Mouse (Mus musculus): ENCODE measurements around the gene Ncam1.
A peak's percentile ranks its signal among the peaks of the same experiment; 100 is the strongest.

Ncam1 gene

GRCm38 (mm10) chr9:49798806-49799205 lies at the start of gene Ncam1:
Gene Ncam1, minus strand, starts transcription at chr9:49798925.
- DNase-seq (ENCODE audit: low spot score), result peak; percentile 16

- DNase-seq (ENCODE audit: low spot score), result no peak
Measured at GRCm38 (mm10) chr9:49834013-49834412, 35.3 kb upstream of the Ncam1 start.

GRCm38 (mm10) chr9:49827671-49828070 lies 28.9 kb upstream of the Ncam1 start:
- no peak for DNase-seq (ENCODE audit: low spot score)

DNA sequence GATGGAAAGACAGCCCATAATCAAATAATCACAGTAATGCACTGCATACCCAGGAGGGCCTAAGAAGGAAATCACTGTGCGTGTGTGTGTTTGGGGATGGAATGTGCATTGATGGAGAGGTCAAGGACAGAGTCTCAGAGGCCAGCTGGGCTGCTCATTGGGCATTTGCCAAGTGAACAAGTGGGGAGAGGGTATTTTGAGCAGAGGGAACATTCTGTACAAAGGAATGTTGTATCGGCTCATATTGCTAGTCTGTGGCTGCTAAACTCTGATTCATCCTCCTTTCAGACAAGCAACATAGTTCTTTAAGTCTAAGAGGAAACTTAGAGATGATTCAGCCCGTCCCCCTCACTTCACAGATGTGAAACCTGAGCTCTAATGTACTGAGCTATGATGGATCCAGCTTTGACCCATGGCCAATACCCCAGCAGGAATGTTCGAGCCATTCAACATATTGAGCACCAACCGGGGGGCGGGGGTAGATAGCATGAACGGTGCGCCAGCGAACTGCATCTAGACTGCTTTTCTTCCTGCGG lies 17.5 kb upstream of the Ncam1 start:
- DNase-seq (ENCODE audit: low spot score), result no peak

DNA sequence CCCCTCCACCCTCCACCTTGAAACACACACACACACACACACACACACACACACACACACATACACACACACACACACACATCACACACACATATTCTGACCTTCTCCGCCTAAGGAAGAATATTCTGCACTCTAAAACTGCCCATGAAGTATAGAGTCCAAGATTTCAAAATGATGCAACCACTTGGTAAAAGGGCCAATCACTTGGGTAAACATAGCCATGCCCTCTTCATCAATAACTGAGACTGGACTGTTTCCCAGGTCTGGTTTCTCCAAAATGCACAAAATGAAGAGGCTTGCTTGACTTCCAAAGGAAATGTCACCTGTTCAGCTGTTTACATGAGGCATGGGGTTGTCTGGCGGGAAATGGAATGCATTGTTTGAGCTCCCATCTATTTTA lies 15.7 kb upstream of the Ncam1 start:
- DNase-seq (ENCODE audit: low spot score), result no peak

GRCm38 (mm10) chr9:49803222-49803621 lies 4.5 kb upstream of the Ncam1 start:
- DNase-seq (ENCODE audit: low spot score), result no peak

GRCm38 (mm10) chr9:49797821-49798571 lies 729 bp downstream of the Ncam1 start:
- peak; percentile 13 for DNase-seq (ENCODE audit: low spot score)

DNA sequence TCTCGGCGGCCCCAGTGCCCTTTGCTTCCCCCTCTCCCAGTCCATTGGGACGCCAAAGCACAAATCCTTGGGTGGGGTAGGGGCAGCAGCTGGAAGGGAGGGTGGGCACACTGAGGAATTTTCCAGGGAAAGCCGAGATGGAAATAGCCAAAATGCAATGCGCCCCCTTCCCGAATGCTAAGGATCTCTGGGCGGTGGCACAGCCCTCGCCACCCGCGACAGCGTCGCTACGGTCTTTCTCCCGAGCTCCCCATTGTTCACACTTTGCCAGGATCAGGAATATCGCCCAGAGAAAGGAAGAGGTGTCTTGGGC lies 1.3 kb downstream of the Ncam1 start:
- DNase-seq (ENCODE audit: low spot score), result no peak

- no peak for DNase-seq (ENCODE audit: low spot score)
Measured at GRCm38 (mm10) chr9:49796618-49797507, 1.9 kb downstream of the Ncam1 start.

DNA sequence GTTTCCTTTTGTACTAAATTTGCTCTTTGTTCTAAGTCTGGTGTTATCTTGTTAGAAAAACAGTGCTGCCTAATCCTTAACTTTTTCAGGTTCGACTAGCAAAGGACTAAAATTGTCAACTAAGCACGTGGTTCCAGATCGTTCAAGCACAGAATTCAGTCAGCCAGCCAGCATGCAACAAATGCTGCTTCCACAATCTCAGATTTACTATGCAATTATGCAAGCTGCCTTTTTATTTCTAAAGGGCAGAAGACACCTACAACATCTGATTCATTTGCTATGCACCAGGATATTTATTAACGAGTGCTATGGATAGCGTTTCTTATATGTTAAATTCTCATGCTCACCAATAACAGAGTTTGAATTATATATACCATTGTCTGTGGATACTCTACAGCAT lies 2.8 kb downstream of the Ncam1 start:
- no peak for DNase-seq (ENCODE audit: low spot score)

DNA sequence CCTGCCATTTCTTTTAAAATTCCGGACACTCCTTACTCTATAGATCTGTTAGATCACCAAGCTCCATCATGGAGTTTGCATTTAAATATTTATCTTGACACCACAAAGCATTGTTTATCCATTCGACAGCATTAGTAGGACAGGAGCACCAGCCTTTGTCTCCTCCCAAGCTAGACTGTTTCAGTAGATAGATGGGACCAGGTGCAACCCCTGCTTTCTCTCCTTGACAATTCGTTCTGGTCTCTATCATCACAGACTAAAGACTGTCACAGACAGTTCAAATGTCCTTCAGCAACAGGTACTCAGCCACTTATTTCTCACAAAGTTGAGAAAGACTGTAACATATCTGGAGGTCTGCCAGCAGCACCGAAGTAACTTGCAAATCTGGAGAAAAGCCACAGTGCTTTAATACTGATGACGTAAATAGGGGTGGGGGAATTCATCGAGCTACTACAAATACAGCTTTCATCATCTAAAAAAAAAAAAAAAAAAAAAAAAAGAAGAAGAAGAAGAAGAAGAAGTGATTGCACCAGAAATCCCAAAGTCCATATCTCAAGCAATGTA lies 4.7 kb downstream of the Ncam1 start:
- no peak for DNase-seq (ENCODE audit: low spot score)

DNA sequence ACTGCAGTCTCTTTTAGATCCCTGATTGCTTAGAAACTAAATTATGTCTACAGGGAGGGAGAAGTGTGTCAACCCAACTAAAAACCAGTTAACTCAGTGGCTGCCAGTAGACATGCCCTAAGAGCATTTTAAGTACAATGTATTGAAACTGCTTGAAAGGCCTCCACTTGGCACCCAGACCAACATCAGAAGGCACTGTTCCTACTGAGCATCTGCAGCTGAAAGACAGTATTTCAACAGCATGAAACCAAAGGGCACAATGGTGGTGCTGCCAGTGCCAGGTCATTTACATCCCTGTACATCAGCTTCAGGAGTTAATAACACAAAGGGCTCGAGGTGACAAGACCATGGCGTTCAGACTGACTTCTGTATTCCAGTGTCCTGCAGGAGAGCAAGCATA lies 5.5 kb downstream of the Ncam1 start:
- DNase-seq (ENCODE audit: low spot score), result no peak

DNA sequence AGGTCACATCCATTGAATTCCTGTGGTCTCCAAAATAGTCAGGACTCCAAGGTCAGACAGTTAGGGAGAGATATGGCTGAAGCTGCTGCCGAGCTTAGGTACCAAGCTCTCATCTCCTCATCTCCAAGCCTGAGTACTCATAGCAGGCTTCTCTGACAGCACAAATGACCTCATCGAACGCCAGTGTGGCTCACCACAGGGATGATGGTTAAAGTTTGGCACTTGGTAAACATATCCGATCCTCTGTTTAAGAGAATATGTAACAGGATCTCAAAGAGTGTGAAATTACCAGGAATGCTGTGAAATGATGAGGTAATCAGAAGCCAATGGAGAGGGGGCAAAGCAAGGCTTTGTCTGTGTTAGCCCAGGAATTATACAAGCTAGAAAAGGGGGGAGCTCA lies 6.1 kb downstream of the Ncam1 start:
- DNase-seq (ENCODE audit: low spot score), result no peak

DNA sequence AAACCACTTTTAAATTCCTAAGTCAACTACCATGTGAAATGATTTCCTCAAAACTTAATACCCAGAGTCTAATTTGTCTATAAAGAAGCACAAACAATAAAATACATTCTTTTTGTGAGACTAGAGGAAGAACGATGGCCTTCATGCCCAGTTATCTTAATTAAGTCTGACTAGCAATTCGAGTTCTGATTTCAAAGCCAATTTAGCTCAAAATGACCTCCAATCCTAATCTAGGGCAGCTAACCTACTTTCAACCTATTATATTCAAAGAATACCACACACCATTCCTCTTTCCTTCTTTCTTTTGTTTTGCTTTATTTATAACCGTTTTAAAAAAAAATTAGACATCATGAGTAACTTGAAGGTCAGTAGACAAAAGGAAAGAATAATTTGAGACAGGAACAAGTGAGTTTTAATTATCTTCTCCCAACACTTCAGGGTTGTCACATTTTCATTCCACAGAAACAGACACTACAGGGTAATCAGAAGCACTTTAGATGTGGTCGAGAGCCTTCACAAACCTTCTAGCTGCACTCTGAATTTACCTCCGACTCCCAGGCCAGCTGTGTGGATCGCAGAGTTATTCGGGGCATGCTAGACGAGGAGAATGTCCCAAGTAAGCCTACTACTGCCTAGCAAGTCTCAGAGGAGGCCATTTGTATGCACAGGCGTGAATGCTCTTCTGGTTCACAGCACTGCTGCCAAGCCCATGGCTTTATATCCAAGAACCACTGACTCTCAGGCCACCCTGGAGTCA lies 17.5 kb downstream of the Ncam1 start:
- no peak for DNase-seq (ENCODE audit: low spot score)

DNA sequence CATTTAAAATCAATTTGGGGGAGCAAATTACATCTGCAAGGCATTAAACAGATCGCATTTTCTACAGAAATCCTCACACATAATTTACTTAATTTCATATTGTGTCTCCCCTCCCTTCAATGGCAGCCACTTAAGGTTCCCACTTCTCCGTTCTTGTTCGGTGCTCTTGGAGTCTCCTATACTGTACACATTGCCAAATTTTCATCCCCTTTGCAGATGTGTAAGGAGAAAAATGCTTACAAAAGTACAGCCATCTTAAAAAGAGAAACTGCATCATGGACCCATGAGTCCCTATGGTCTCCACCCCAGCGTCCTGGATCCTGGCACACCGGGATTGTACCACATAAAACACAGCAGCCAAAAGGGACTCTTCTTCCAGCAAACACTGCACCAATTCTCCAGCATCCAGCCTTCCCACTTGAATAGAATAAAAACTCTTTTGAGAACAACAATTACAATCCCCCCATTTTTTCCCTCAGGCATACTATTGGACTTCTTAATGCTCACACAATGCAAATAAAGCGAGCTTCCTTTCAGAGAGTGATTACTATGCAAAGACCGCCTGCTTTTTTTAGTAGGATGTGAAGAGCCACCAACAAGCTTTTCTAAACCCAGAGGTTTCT lies 21.6 kb downstream of the Ncam1 start:
- no peak for DNase-seq (ENCODE audit: low spot score)

DNA sequence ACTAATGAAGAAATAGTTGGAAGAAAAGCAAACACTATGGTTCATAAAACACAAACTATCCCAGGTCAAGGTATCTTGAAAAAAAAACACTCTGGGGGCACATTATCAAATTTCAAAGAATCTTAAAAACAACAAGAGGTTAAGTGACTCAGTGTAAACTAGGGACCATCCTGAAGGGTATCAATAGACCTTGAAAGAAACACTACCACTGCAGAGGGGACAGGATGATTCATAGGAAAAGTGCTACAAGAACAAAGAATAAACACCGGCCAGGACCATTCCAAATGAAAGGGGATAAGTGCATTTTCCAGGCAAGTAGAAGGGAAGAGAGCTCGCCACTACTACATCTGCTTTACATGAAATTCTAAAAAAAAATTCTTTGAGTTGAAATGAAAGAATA lies 32.1 kb downstream of the Ncam1 start:
- no peak for DNase-seq (ENCODE audit: low spot score)

DNA sequence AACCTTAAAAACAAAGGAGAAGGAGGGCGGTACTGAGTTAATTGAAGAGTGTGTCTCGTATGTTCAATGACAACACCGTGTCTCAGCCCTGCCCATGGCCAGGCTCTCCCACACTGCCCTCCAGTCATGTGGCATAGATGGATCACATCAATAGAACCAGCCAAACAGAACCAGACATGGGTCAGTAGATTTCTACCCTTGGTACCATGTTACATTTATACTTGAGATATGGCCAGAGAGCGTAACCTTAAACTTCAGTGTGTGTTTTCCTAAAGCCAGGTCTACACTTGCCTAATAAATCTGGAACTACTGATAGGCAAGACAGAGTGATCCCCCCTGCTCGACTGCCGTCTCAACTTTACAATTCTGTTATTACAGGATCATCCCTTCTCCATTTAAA lies 38.2 kb downstream of the Ncam1 start:
- no peak for DNase-seq (ENCODE audit: low spot score)

GRCm38 (mm10) chr9:49758436-49758835 lies 40.3 kb downstream of the Ncam1 start:
- peak; percentile 3 for DNase-seq (ENCODE audit: low spot score)

- DNase-seq (ENCODE audit: low spot score), result no peak
Measured at GRCm38 (mm10) chr9:49757986-49758385, 40.7 kb downstream of the Ncam1 start.

- DNase-seq (ENCODE audit: low spot score), result no peak
Measured at GRCm38 (mm10) chr9:49757582-49757981, 41.1 kb downstream of the Ncam1 start.

DNA sequence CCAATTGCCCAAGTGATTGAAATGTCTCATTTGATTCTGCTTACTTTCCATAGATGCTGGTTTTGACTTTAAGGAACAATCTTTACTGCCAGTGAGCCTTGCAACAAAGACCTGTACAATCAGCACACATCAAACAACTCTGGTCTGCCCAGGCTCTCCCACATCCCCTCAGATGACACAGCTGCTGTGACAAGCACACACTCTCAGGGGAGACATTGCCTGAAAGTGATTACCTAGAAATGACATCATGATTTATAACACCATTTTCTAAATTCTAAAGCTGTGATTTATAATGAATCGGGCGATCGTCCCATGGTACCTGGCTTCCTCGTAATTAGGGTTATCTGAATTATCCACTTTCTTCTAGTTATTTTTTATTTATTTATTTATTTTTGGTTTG lies 42.0 kb downstream of the Ncam1 start:
- no peak for DNase-seq (ENCODE audit: low spot score)

DNA sequence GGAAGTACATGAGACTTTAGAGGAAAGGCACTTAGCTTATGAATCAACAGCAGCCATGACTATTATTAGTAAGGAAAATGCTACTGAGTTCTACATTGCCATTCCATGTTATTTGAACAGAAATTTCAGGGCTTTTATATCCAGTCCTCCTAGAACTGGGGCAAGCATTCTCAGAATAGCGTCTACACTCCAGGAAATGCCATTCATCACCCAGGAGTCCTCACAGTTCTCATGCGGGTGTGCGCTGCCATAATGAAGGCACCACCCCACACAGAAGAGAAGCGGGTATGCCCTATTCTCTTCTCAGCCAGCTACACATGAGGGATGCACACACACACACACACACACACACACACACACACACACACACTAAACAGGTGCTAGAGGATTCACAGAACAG lies 43.5 kb downstream of the Ncam1 start:
- DNase-seq (ENCODE audit: low spot score), result no peak
